Mouse (Mus musculus): ENCODE results near the gene Dtl.
"Not testable (repeated sequence)": the region's sequence is repeated elsewhere in the genome, so short reads cannot be mapped to it uniquely, and the experiment has no call there.

The Dtl gene

GRCm38 (mm10) chr1:191517969-191518368 lies 57.4 kb downstream of the Dtl start:
- no peak for DNase-seq

GRCm38 (mm10) chr1:191517056-191517455 lies 58.3 kb downstream of the Dtl start:
- no peak for DNase-seq

GRCm38 (mm10) chr1:191516351-191516750 lies 59.0 kb downstream of the Dtl start:
- not testable (repeated sequence) for DNase-seq

GRCm38 (mm10) chr1:191513195-191513594 lies 62.1 kb downstream of the Dtl start:
- no peak for DNase-seq

- no peak for DNase-seq
Measured at GRCm38 (mm10) chr1:191512383-191512782, 63.0 kb downstream of the Dtl start.

GRCm38 (mm10) chr1:191511503-191511902 lies 63.8 kb downstream of the Dtl start:
- no peak for DNase-seq

- DNase-seq, result no peak
Measured at GRCm38 (mm10) chr1:191509865-191510264, 65.5 kb downstream of the Dtl start.

GRCm38 (mm10) chr1:191509131-191509530 lies 66.2 kb downstream of the Dtl start:
- DNase-seq, result no peak

GRCm38 (mm10) chr1:191506791-191507190 lies 68.6 kb downstream of the Dtl start:
- DNase-seq, result no peak

- no peak for DNase-seq
Measured at GRCm38 (mm10) chr1:191499666-191500065, 75.7 kb downstream of the Dtl start.

GRCm38 (mm10) chr1:191498271-191498955 lies 76.9 kb downstream of the Dtl start:
- DNase-seq, result no peak

GRCm38 (mm10) chr1:191496676-191497075 lies 78.7 kb downstream of the Dtl start:
- no peak for DNase-seq

- DNase-seq, result peak; percentile 32
Measured at GRCm38 (mm10) chr1:191495051-191495467, 80.3 kb downstream of the Dtl start.

GRCm38 (mm10) chr1:191494303-191494655 lies 81.1 kb downstream of the Dtl start:
- peak; percentile 37 for DNase-seq

- DNase-seq, result peak; percentile 51
Measured at GRCm38 (mm10) chr1:191493476-191494302, 81.7 kb downstream of the Dtl start.

- no peak for DNase-seq
Measured at GRCm38 (mm10) chr1:191490446-191490845, 84.9 kb downstream of the Dtl start.

All from cerebellum, adult 8-10 months (tissue).